Mouse (Mus musculus) erythroblast, embryonic 14.5 days (primary cell): ENCODE data around the gene Odf4. TPM values are rescaled to one million over a fixed set of nuclear protein-coding genes. Genes with fewer than 3 reads are reported as not detected.
"Not testable (repeated sequence)": the region's sequence is repeated elsewhere in the genome, so short reads cannot be mapped to it uniquely, and the experiment has no call there.

ENCODE experiments used
- H3K27me3 ChIP-seq: 2 replicates; pipeline ENCODE4 v1.6.1; 2012; ENCODE audit warnings: inconsistent platforms; ENCODE audit not compliant: control insufficient read depth
- H3K36me3 ChIP-seq: 2 replicates; pipeline ENCODE4 v1.6.1; 2012; ENCODE audit warnings: mild to moderate bottlenecking, inconsistent platforms; ENCODE audit not compliant: control insufficient read depth
- H3K4me1 ChIP-seq: 2 replicates; pipeline ENCODE4 v1.6.1; 2012; ENCODE audit warnings: inconsistent platforms; ENCODE audit not compliant: control insufficient read depth
- H3K4me3 ChIP-seq: replicated peaks from 2 replicates; pipeline ENCODE3; 2012; ENCODE audit warnings: moderate library complexity, mild to moderate bottlenecking, inconsistent platforms
- H3K9me3 ChIP-seq: 2 replicates; pipeline ENCODE4 v1.6.1; 2012; ENCODE audit warnings: low read length, inconsistent platforms, mixed read lengths; ENCODE audit not compliant: control insufficient read depth
- GATA1 ChIP-seq: IDR thresholded peaks from 2 replicates; pipeline ENCODE4 v1.6.1; 2012; ENCODE audit warnings: low read length, inconsistent platforms, mixed read lengths
- TAL1 ChIP-seq: IDR thresholded peaks from 3 replicates; pipeline ENCODE4 v1.6.1; 2012; ENCODE audit warnings: low read length, inconsistent platforms, mixed read lengths
- polyA plus RNA-seq: library from polyadenylated mRNA; stranded (reverse); fragments of >175 nt; gene quantifications from 2 replicates; pipeline ENCODE4 v1.2.3, GENCODE M21; 2012

Odf4 gene
- polyA plus RNA-seq, 1 experiment, result not detected

DNA sequence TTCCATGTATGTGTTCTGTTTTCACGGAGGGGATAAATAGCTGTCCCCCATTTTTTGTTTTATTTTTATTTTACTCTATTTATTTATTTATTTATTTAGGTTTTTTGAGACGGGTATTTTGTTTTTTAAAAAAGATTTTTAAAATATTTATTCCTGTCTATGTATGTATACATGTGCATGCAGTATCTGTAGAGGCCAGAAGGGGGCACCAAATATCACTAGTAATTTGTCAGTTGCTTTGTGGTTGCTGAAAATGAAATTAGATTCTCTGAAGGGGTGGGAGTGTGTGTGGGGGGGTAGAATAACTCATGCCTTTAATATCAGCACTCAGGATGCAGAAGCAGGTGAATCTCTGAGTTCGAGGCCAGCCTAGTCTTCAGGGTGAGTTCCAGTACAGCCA, 39.0 kb upstream of the Odf4 start:
- no peak overlapping the region for H3K4me3 ChIP-seq
- peaks cover 31% of the 10 kb centered on the region for H3K4me1 ChIP-seq
- no peaks in the 10 kb centered on the region for H3K9me3 ChIP-seq
- no peaks in the 10 kb centered on the region for H3K27me3 ChIP-seq
- no peaks in the 10 kb centered on the region for H3K36me3 ChIP-seq
- TF ChIP-seq GATA1, result no peak
- TF ChIP-seq TAL1, result no peak

- Histone ChIP-seq H3K4me3 (no peak overlapping the region), H3K27me3 (no peaks in the 10 kb centered on the region), H3K4me1 (peaks cover 30% of the 10 kb centered on the region), H3K36me3 (no peaks in the 10 kb centered on the region), H3K9me3 (no peaks in the 10 kb centered on the region)
- TF ChIP-seq TAL1, result no peak
- no peak for TF ChIP-seq GATA1
Measured at GRCm38 (mm10) chr11:68965050-68965449, 38.2 kb upstream of the Odf4 start.

DNA sequence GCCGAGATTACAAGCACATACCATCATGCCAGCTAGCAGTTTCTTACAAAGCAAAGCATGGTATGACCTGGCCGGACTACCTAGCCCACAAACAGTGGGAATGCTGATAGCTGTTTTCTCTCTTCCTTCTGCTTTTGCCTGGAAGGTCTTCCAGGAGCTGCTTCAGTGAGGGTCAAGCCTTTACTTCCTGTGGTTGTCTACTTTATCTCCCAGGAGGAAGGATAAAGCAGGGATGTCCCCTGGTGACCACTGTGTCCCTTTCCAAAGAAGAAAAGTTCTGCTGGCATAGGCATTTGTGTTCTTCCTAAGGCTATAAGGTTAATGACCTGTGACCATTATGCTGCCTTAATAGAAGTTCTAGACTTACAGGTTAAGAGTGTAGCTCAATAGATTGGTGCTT, 36.5 kb upstream of the Odf4 start:
- no peak for TF ChIP-seq TAL1
- TF ChIP-seq GATA1, result no peak
- Histone ChIP-seq H3K4me3 (no peak overlapping the region), H3K27me3 (peaks cover under 1% of the 10 kb centered on the region; the same call in 1 of the 2 replicates), H3K36me3 (no peaks in the 10 kb centered on the region), H3K9me3 (no peaks in the 10 kb centered on the region), H3K4me1 (peaks cover 22% of the 10 kb centered on the region)

- not testable (repeated sequence) for H3K9me3 ChIP-seq, H3K36me3 ChIP-seq, H3K27me3 ChIP-seq, H3K4me3 ChIP-seq
- peaks cover 11% of the 10 kb centered on the region for H3K4me1 ChIP-seq
Measured at GRCm38 (mm10) chr11:68962159-68962558, 35.3 kb upstream of the Odf4 start.

- no peak for TF ChIP-seq TAL1
- no peak for TF ChIP-seq GATA1
- Histone ChIP-seq H3K9me3 (no peaks in the 10 kb centered on the region), H3K4me1 (peaks cover 6% of the 10 kb centered on the region), H3K36me3 (no peaks in the 10 kb centered on the region), H3K4me3 (no peak overlapping the region), H3K27me3 (peaks cover 14% of the 10 kb centered on the region)
Measured at GRCm38 (mm10) chr11:68961596-68961995, 34.7 kb upstream of the Odf4 start.

DNA sequence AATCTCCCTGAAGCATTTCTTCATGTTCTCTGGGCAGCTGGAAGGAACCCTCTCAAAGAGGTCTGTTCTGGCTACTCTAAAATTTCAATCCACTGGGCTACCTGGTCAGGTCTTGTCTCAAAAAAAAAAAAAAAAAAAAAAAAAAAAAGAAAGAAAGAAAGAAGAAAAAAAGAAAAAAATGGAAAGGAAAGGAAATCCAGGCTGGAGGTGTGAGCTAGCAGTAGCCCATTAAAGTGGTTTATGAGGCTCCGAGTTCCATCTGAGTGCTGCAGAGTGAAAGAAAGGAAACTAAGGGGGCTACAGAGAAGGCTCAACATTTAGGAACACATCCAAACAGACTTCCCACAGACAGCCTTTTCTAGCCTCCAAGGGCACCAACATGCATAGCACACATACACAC, 31.1 kb upstream of the Odf4 start:
- no peak for TF ChIP-seq TAL1
- TF ChIP-seq GATA1, result no peak
- peaks cover 51% of the 10 kb centered on the region for H3K27me3 ChIP-seq

DNA sequence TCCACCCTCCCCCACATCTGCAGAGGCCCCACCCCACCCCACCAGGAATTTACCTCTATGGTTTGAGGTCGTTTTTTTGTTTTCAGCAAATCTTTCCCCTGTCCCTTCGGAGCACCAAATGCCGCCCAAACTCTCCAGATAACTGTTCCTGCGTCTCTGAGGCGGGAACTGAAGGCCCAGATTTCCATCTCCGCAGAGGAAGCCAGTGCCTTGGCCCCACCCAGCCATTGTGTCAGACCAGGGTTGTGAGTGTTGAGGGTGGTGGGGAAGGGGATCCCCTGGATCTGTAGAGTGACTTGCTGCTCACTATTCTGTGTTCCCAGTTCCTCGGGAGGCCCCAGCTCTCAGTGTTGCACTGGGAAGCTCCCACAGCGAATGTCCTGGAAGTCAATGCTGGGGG, 30.4 kb upstream of the Odf4 start, which contains the start of gene Arhgef15:
Gene Arhgef15, minus strand, starts transcription at position 173 of the 400 bp plus-strand sequence.
- H3K4me3 ChIP-seq, result no peak within 1 kb of the TSS
- TF ChIP-seq GATA1 (no peak), TAL1 (no peak)

More for the DNA sequence above, 31.1 kb upstream of the Odf4 start:
- Histone ChIP-seq H3K36me3 (no peaks in the 10 kb centered on the region), H3K9me3 (peaks cover 5% of the 10 kb centered on the region; the same call in 1 of the 2 replicates), H3K4me1 (peaks cover 1% of the 10 kb centered on the region), H3K4me3 (no peak overlapping the region)

DNA sequence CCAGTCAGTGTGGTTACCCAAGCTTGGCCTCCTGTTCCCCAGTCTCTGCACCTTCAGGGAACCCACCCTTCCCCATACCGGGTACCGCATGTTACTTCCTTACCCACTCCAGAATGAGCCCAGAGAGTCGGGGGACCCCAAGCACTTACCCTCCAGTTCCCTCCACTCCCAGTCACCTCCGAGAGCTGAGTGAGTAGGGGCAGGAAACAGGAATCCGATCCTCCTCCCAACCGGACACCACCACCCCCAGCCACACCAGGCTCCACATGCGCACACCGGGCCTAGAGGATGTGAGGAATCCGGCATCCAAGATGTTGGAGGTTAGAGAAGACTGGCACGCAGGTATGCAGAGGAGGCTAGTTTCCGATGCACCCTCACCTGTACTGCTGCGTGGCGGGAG, 29.8 kb upstream of the Odf4 start:
- H3K9me3 ChIP-seq, result peaks cover 5% of the 10 kb centered on the region; the same call in 1 of the 2 replicates
- no peaks in the 10 kb centered on the region for H3K36me3 ChIP-seq
- peaks cover 1% of the 10 kb centered on the region; the same call in 1 of the 2 replicates for H3K4me1 ChIP-seq
- no peak overlapping the region for H3K4me3 ChIP-seq
- no peak for TF ChIP-seq GATA1
- TF ChIP-seq TAL1, result no peak
- H3K27me3 ChIP-seq, result peaks cover 60% of the 10 kb centered on the region

More for the DNA sequence above, 30.4 kb upstream of the Odf4 start, which contains the start of gene Arhgef15:
- H3K4me1 ChIP-seq, result peaks cover 1% of the 10 kb centered on the region
- H3K36me3 ChIP-seq, result no peaks in the 10 kb centered on the region
- peaks cover 55% of the 10 kb centered on the region for H3K27me3 ChIP-seq
- peaks cover 5% of the 10 kb centered on the region; the same call in 1 of the 2 replicates for H3K9me3 ChIP-seq

GRCm38 (mm10) chr11:68956107-68956506, 29.2 kb upstream of the Odf4 start:
- H3K27me3 ChIP-seq, result peaks cover 66% of the 10 kb centered on the region

GRCm38 (mm10) chr11:68955473-68955872, 28.6 kb upstream of the Odf4 start:
- Histone ChIP-seq H3K4me1 (peaks cover 1% of the 10 kb centered on the region; the same call in 1 of the 2 replicates), H3K27me3 (peaks cover 69% of the 10 kb centered on the region), H3K9me3 (peaks cover 5% of the 10 kb centered on the region; the same call in 1 of the 2 replicates), H3K4me3 (no peak overlapping the region), H3K36me3 (no peaks in the 10 kb centered on the region)
- TF ChIP-seq GATA1 (no peak), TAL1 (no peak)

More at GRCm38 (mm10) chr11:68956107-68956506, 29.2 kb upstream of the Odf4 start:
- H3K9me3 ChIP-seq, result peaks cover 5% of the 10 kb centered on the region; the same call in 1 of the 2 replicates
- H3K36me3 ChIP-seq, result no peaks in the 10 kb centered on the region
- H3K4me1 ChIP-seq, result peaks cover 1% of the 10 kb centered on the region; the same call in 1 of the 2 replicates
- H3K4me3 ChIP-seq, result no peak overlapping the region
- TF ChIP-seq TAL1 (no peak), GATA1 (no peak)
